Mouse (Mus musculus) limb, embryonic 14.5 days (tissue): Measurements from ENCODE around the gene Birc5. TPM values are rescaled to one million over a fixed set of nuclear protein-coding genes. Genes with fewer than 3 reads are reported as not detected.
"Not testable (repeated sequence)": the region's sequence is repeated elsewhere in the genome, so short reads cannot be mapped to it uniquely, and the experiment has no call there.

ENCODE experiments used
- ATAC-seq: fragments of 200-750 bp; cut with Nextera tagmentation; 2 replicates; pipeline ENCODE4 v1.8.0; 2017; ENCODE audit warnings: low read depth, moderate number of reproducible peaks, moderate TSS enrichment; ENCODE audit not compliant: low FRiP score
- DNase-seq: peaks from one replicate; pipeline ENCODE4 v3.0.0-alpha.2; 2015; ENCODE audit warnings: low spot score
- H3K27ac ChIP-seq: fragments of 300-500 bp; sonication (generic); replicated peaks from 2 replicates; pipeline ENCODE4 v1.5.1; 2014; ENCODE audit warnings: low read depth, mild to moderate bottlenecking, low read length, moderate library complexity, mixed read lengths
- H3K27me3 ChIP-seq: fragments of 300-500 bp; sonication (generic); 2 replicates; pipeline ENCODE4 v1.6.1; 2014; ENCODE audit warnings: low read length, mixed read lengths; ENCODE audit not compliant: control insufficient read depth, insufficient read depth
- H3K36me3 ChIP-seq: fragments of 300-500 bp; sonication (generic); 2 replicates; pipeline ENCODE4 v1.6.1; 2014; ENCODE audit warnings: mild to moderate bottlenecking, low read length, moderate library complexity, mixed read lengths; ENCODE audit not compliant: control insufficient read depth, insufficient read depth
- H3K4me1 ChIP-seq: fragments of 300-500 bp; sonication (generic); 2 replicates; pipeline ENCODE4 v1.6.1; 2014; ENCODE audit warnings: antibody characterized with exemption, low read length, mixed read lengths; ENCODE audit not compliant: control insufficient read depth, insufficient read depth
- H3K4me2 ChIP-seq: fragments of 300-500 bp; sonication (generic); replicated peaks from 2 replicates; pipeline ENCODE4 v1.6.1; 2014; ENCODE audit warnings: low read depth, mild to moderate bottlenecking, low read length, moderate library complexity; ENCODE audit not compliant: severe bottlenecking
- H3K4me3 ChIP-seq: fragments of 300-500 bp; sonication (generic); replicated peaks from 2 replicates; pipeline ENCODE4 v1.5.1; 2014; ENCODE audit warnings: low read length
- H3K9ac ChIP-seq: fragments of 300-500 bp; sonication (generic); 2 replicates; pipeline ENCODE4 v1.6.1; 2014; ENCODE audit warnings: mild to moderate bottlenecking, low read depth, low read length, moderate library complexity; ENCODE audit not compliant: severe bottlenecking
- H3K9me3 ChIP-seq: fragments of 300-500 bp; sonication (generic); 2 replicates; pipeline ENCODE4 v1.6.1; 2016; ENCODE audit warnings: low read length; ENCODE audit not compliant: control insufficient read depth
- POLR2A ChIP-seq: fragments of 200-500 bp; IDR thresholded peaks from 2 replicates; pipeline ENCODE4 v1.8.0; 2012; ENCODE audit warnings: inconsistent platforms, mild to moderate bottlenecking, moderate library complexity, borderline replicate concordance; ENCODE audit not compliant: insufficient read depth, insufficient read length; ENCODE audit errors: extremely low read depth
- WGBS: fragments of 180-500 bp; shearing (Covaris S2); extraction: QIAGEN DNeasy Blood & Tissue Kit; methylation state at CpG from one replicate; pipeline ENCODE4 v1.1.7; 2014; 5-methylcytosine and 5-hydroxymethylcytosine counted together
- polyA plus RNA-seq, 2 experiments: library from polyadenylated mRNA; depleted of rRNA in 1 of 2; stranded (reverse) in 1 of 2; unstranded in 1 of 2; fragments of >200 nt; fragmentation: Nextera tagmentation in 1 of 2; extraction: Ambion mirVana in 1 of 2; gene quantifications; 2 replicates each; pipeline versions ENCODE4 v1.2.1 to v1.2.3; 2012 to 2014

Gene Birc5
- polyA plus RNA-seq, 2 experiments: 138 to 267 TPM

DNA sequence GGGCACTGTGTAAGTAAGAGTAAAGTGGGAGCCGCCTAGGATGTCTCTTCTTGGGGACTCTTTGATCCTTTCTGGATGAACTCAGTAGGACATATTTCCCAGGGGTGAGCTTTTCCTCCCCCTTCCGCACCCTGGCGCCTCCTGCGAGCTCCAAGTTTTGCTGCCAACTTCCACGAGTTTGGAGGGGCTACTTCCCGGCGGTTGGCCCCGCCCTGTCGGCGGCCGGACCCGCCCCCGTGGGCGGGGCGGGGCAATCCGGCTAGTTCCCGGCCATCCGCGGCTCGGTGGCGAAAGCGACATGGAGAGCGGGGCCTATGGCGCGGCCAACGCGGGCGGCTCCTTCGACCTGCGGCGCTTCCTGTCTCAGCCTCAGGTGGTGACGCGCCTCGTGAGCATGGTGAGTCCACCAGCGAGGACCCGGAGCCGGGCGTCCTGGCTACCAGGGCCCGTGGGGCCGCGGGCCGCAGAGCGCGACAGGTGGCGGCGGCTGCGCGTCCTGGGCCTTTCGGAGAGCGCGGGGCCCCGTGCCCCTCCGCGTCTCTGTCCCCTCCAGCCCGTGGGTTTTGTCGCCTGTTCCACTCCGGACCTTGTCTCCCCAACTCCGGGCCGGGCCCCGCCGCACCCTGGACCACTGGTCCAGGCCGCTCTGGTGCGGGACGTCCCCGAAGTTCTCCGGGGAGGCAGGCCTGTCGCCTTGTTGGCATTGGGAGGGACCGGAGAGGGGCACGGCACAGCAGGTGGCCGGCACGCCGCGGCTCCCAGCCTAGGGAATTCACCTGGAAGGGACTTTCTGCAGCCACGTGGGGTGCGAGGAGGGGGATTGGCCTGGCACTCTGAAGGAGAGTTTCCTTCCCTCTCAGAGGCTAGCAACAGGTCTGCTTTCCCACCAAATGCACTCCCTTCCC lies 39.4 kb upstream of the Birc5 start, which contains the start of the genes Gm20708 and Syngr2:
Gm20708 (plus strand) TSS at position 262 of the 905 bp plus-strand sequence.
Syngr2 (plus strand) TSS at position 262 of the 905 bp plus-strand sequence.
- H3K27ac ChIP-seq: peak within 1 kb of the TSS; percentile 44; the same call in 1 of the 2 replicates
- H3K27me3 ChIP-seq: no peaks in the 10 kb centered on the region
- peak within 1 kb of the TSS; percentile 82 for H3K4me3 ChIP-seq
- 0 out of 2 replicates have a peak, but pooled peaks have one; percentile 16 for TF ChIP-seq POLR2A
- peaks cover 27% of the 10 kb centered on the region for H3K36me3 ChIP-seq
- peak within 1 kb of the TSS; percentile 69 for H3K9ac ChIP-seq
- DNase-seq (peak; percentile 71), ATAC-seq (peak; percentile 76)
- whole genome bisulfite sequencing: under 1% methylated on average over 46 of the region's 75 CpGs
- H3K4me2 ChIP-seq: peak within 1 kb of the TSS; percentile 88
- H3K4me1 ChIP-seq: peaks cover 13% of the 10 kb centered on the region
- H3K9me3 ChIP-seq: no peaks in the 10 kb centered on the region

DNA sequence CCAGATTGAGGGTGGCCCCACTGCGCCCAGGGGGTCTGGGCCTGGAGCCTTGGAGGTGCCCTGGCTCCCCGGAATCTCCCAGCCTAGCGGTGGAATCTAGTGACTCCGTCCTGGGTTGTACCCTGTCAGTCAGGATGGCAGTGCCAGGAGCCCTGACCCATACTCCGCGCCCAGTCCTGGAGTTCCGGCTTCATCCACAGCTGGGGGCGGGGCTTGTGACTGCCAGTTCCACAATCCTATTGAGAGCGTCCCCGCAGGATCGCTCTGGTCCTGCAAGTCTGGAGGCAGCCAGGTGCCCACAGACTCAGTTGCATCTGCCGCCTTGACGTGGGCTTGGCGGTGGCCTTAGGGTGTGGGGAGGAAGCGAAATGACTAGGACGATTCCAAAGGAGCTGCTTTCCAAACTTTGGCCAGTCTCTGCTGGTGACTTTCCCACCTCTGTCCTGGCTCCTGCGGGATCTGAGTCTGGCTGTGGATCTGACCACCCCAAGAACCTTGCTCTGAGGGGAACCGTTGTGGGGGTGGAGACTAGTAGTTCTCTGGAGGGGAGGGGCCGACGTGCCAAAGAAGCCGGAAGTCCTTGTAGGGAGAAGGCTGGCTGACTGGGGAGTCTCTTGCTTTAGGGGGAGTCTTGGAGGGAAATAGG lies 38.5 kb upstream of the Birc5 start:
- peak overlapping the region; percentile 82 for H3K4me3 ChIP-seq
- no peaks in the 10 kb centered on the region for H3K9me3 ChIP-seq
- H3K9ac ChIP-seq: peak overlapping the region; percentile 69
- no peak for TF ChIP-seq POLR2A
- DNase-seq (peak; percentile 75), ATAC-seq (peak; percentile 84)
- H3K4me1 ChIP-seq: peaks cover 13% of the 10 kb centered on the region
- H3K27me3 ChIP-seq: no peaks in the 10 kb centered on the region
- peak overlapping the region; percentile 88 for H3K4me2 ChIP-seq
- H3K36me3 ChIP-seq: peaks cover 34% of the 10 kb centered on the region
- WGBS: 2% methylated on average over 21 of the region's 21 CpGs
- H3K27ac ChIP-seq: 0 out of 2 replicates have a peak overlapping the region, but pooled peaks have one; percentile 8

DNA sequence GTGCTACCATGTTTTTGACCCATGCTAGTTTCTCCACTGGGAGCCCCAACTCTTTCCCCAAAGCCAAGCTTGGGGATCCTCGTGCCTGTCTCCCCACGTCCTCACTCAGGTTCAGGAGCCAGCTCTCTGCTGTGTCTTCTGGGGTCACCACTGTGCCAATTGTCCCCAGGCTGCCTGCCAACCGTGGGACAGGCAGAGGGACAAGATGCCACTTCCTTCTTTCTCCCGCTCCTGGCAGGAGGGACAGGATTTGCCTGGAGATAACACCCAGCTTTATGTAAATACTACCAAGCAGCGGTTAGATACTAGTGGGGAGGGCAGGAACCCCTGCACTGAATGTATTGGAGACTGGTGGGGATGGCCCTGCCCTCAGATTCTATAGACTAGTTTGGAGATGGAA lies 35.2 kb upstream of the Birc5 start:
- H3K27me3 ChIP-seq: no peaks in the 10 kb centered on the region
- no peak for ATAC-seq
- WGBS: 88% methylated on average over 5 of the region's 5 CpGs

DNA sequence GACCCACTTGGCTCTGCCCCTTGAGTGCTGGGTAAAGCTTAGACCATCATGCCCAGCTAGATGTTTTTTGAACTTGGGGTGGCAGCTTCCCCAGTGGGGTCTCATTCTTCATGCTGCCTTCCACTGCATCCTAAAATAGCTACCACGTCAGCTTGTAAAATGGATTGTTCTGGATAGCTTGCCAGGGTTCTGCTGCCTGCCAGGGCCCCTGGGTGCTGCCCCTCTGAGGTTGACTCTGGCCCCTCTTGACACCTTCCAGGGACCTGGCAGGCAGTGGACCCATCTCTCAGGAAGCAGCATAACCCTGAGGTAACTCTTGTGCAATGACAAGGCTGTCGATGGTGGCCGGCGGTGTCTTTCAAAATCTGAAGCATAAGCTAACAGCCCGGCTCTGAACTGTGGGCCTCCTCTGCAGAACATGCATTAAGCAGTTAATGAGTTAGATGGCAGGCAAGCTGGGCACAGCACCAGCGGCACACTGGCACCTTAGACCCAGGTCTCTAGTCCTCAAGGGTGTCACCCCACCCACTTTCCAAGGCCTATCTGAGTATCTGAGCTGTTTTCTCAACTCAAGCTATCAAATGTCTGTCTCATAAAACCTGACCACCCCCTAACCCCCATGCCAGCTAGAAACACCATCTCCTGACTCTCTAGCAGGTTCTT lies 34.2 kb upstream of the Birc5 start:
- no peak overlapping the region for H3K4me2 ChIP-seq
- ATAC-seq (no peak), DNase-seq (no peak)
- H3K36me3 ChIP-seq: peaks cover 71% of the 10 kb centered on the region
- TF ChIP-seq POLR2A: no peak
- no peak overlapping the region for H3K27ac ChIP-seq
- H3K9me3 ChIP-seq: no peaks in the 10 kb centered on the region
- H3K9ac ChIP-seq: no peak overlapping the region
- no peak overlapping the region for H3K4me3 ChIP-seq
- peaks cover 9% of the 10 kb centered on the region for H3K4me1 ChIP-seq
- WGBS: 92% methylated on average over 6 of the region's 6 CpGs
- no peaks in the 10 kb centered on the region for H3K27me3 ChIP-seq

More for the DNA sequence above, 35.2 kb upstream of the Birc5 start:
- no peak for TF ChIP-seq POLR2A
- Histone ChIP-seq H3K4me1 (peaks cover 13% of the 10 kb centered on the region), H3K36me3 (peaks cover 64% of the 10 kb centered on the region), H3K4me2 (no peak overlapping the region), H3K9ac (no peak overlapping the region), H3K27ac (no peak overlapping the region), H3K9me3 (no peaks in the 10 kb centered on the region), H3K4me3 (no peak overlapping the region)
- no peak for DNase-seq

DNA sequence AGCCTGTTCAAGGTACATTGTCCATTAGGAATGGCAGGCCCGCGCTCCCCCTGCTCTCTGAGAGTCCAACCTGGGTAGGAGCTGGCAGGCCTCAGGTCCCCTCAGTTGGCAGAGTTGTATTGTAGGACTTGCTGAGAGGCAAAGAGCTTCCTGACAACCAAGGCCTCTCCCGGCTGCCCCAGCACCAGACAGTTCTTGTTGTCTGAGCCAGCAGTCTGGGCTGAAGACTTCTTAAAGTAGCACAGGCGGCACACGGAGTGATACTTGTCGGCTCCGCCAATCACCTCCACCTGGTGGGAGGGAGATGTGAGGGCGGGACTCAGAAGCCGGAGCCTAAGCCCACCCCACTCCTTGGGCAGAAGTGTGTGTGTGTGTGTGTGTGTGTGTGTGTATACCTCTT lies 33.2 kb upstream of the Birc5 start:
- H3K9ac ChIP-seq, H3K4me3 ChIP-seq, DNase-seq, H3K27ac ChIP-seq, H3K4me2 ChIP-seq, H3K9me3 ChIP-seq, ATAC-seq, H3K4me1 ChIP-seq, H3K27me3 ChIP-seq: not testable (repeated sequence)
- peaks cover 78% of the 10 kb centered on the region for H3K36me3 ChIP-seq
- WGBS: 76% methylated on average over 9 of the region's 9 CpGs
